Mouse (Mus musculus): ENCODE data around the gene Zic4. TPM values are rescaled to one million over a fixed set of nuclear protein-coding genes. Genes with fewer than 3 reads are reported as not detected.

Gene Zic4
- polyA plus RNA-seq, 1 experiment from 2014 or later = 0.24 TPM

Other genes starting within 250 kb of the Zic4 start
- 0.14 and 0.15 TPM in 2 replicates for gene Zic1, start 3.4 kb downstream of the Zic4 start, polyA plus RNA-seq (2015; fragmentation: Nextera tagmentation; extraction: Ambion mirVana)